Mouse (Mus musculus) ES-Bruce4 (cell line): ENCODE measurements around the gene Malsu1.

ENCODE experiments used
- CTCF ChIP-seq: IDR thresholded peaks from one replicate; pipeline ENCODE4 v1.8.1; 2011; ENCODE audit warnings: low read depth, low read length
- EP300 ChIP-seq: IDR thresholded peaks from 2 replicates; pipeline ENCODE4 v1.6.1; 2011; ENCODE audit warnings: low read depth, low read length; ENCODE audit not compliant: insufficient read depth
- POLR2A ChIP-seq: IDR thresholded peaks from one replicate; pipeline ENCODE4 v1.8.1; 2011; ENCODE audit warnings: low read length; ENCODE audit not compliant: insufficient read depth

- TF ChIP-seq CTCF (no peak), POLR2A (no peak), EP300 (no peak)
These were observed 17.6 kb upstream of the Malsu1 start for GRCm38 (mm10) chr6:49056009-49056408.
